Mouse (Mus musculus): ENCODE results near the gene Mip. TPM values are rescaled to one million over a fixed set of nuclear protein-coding genes. Genes with fewer than 3 reads are reported as not detected.
"Not testable (repeated sequence)": the region's sequence is repeated elsewhere in the genome, so short reads cannot be mapped to it uniquely, and the experiment has no call there.

Gene Mip
- polyA plus RNA-seq, 1 experiment from 2014 or later: not detected

- Histone ChIP-seq H3K4me3 (ENCODE audit: control insufficient read depth in 1 of 2, insufficient read depth in 1 of 2, low read depth in 1 of 2, low read length in 2 of 2) (no peak overlapping the region), H3K36me3 (ENCODE audit: control insufficient read depth, insufficient read depth, low read length) (no peaks in the 10 kb centered on the region), H3K4me2 (ENCODE audit: low read length) (no peak overlapping the region), H3K9ac (ENCODE audit: low read length) (no peak overlapping the region), H3K27me3 (ENCODE audit: control insufficient read depth, insufficient read depth, low read length) (no peaks in the 10 kb centered on the region), H3K9me3 (ENCODE audit: control insufficient read depth, low read length) (no peaks in the 10 kb centered on the region), H3K4me1 (ENCODE audit: control insufficient read depth in 2 of 2, insufficient read depth in 2 of 2, low read length in 2 of 2) (peaks cover 0 to 4% of the 10 kb centered on the region in 2 experiments; a peak in 1 of 4 replicates), H3K27ac (replicated peaks in 1 of 2; ENCODE audit: control insufficient read depth in 1 of 2, insufficient read depth in 1 of 2, low read depth in 2 of 2, low read length in 2 of 2) (no peak overlapping the region)
- WGBS: 73% methylated on average over 6 of the region's 6 CpGs
- no peak for ATAC-seq (ENCODE audit: insufficient number of reproducible peaks, insufficient read depth, low FRiP score, low read depth)
Measured at GRCm38 (mm10) chr10:128263393-128264310, 38.0 kb downstream of the Mip start.

- ATAC-seq (ENCODE audit: insufficient number of reproducible peaks, insufficient read depth, low FRiP score, low read depth): no peak
- H3K4me2 ChIP-seq (ENCODE audit: low read length): no peak within 1 kb of the TSS
- H3K27ac ChIP-seq (replicated peaks in 1 of 2; ENCODE audit: control insufficient read depth in 1 of 2, insufficient read depth in 1 of 2, low read depth in 2 of 2, low read length in 2 of 2): no peak within 1 kb of the TSS
- no peaks in the 10 kb centered on the region for H3K4me1 ChIP-seq (ENCODE audit: control insufficient read depth in 2 of 2, insufficient read depth in 2 of 2, low read length in 2 of 2)
- no peaks in the 10 kb centered on the region for H3K9me3 ChIP-seq (ENCODE audit: control insufficient read depth, low read length)
- no peak within 1 kb of the TSS for H3K9ac ChIP-seq (ENCODE audit: low read length)
- no peaks in the 10 kb centered on the region for H3K27me3 ChIP-seq (ENCODE audit: control insufficient read depth, insufficient read depth, low read length)
- 60% methylated on average over 6 of the region's 6 CpGs for WGBS
- no peaks in the 10 kb centered on the region for H3K36me3 ChIP-seq (ENCODE audit: control insufficient read depth, insufficient read depth, low read length)
- no peak within 1 kb of the TSS for H3K4me3 ChIP-seq (ENCODE audit: control insufficient read depth in 1 of 2, insufficient read depth in 1 of 2, low read depth in 1 of 2, low read length in 2 of 2)
Measured at GRCm38 (mm10) chr10:128268371-128268770, 42.7 kb downstream of the Mip start, which contains the start of gene Apof. Gene Apof, plus strand, starts transcription at chr10:128268671.

- 84% methylated on average over 16 of the region's 16 CpGs for WGBS
- Histone ChIP-seq H3K9ac (ENCODE audit: low read length) (peak overlapping the region; percentile 65; the same call in 1 of the 2 replicates), H3K4me1 (ENCODE audit: control insufficient read depth in 2 of 2, insufficient read depth in 2 of 2, low read length in 2 of 2) (no peaks in the 10 kb centered on the region), H3K9me3 (ENCODE audit: control insufficient read depth, low read length) (no peaks in the 10 kb centered on the region), H3K36me3 (ENCODE audit: control insufficient read depth, insufficient read depth, low read length) (no peaks in the 10 kb centered on the region), H3K4me2 (ENCODE audit: low read length) (peak overlapping the region; percentile 82), H3K27ac (replicated peaks in 1 of 2; ENCODE audit: control insufficient read depth in 1 of 2, insufficient read depth in 1 of 2, low read depth in 2 of 2, low read length in 2 of 2) (no peak overlapping the region), H3K4me3 (ENCODE audit: control insufficient read depth in 1 of 2, insufficient read depth in 1 of 2, low read depth in 1 of 2, low read length in 2 of 2) (no peak overlapping the region), H3K27me3 (ENCODE audit: control insufficient read depth, insufficient read depth, low read length) (no peaks in the 10 kb centered on the region)
- ATAC-seq (ENCODE audit: insufficient number of reproducible peaks, insufficient read depth, low FRiP score, low read depth): no peak
Measured at GRCm38 (mm10) chr10:128269206-128269910, 43.7 kb downstream of the Mip start.

- Histone ChIP-seq H3K4me1 (ENCODE audit: control insufficient read depth in 2 of 2, insufficient read depth in 2 of 2, low read length in 2 of 2) (no peaks in the 10 kb centered on the region), H3K4me2 (ENCODE audit: low read length) (peak within 1 kb of the TSS; percentile 82), H3K9me3 (ENCODE audit: control insufficient read depth, low read length) (no peaks in the 10 kb centered on the region), H3K27ac (replicated peaks in 1 of 2; ENCODE audit: control insufficient read depth in 1 of 2, insufficient read depth in 1 of 2, low read depth in 2 of 2, low read length in 2 of 2) (peak within 1 kb of the TSS; percentile 44 to 72), H3K36me3 (ENCODE audit: control insufficient read depth, insufficient read depth, low read length) (peaks cover 4% of the 10 kb centered on the region; the same call in 1 of the 2 replicates), H3K4me3 (ENCODE audit: control insufficient read depth in 1 of 2, insufficient read depth in 1 of 2, low read depth in 1 of 2, low read length in 2 of 2) (peak within 1 kb of the TSS; percentile 81 to 83), H3K9ac (ENCODE audit: low read length) (peak within 1 kb of the TSS; percentile 86), H3K27me3 (ENCODE audit: control insufficient read depth, insufficient read depth, low read length) (no peaks in the 10 kb centered on the region)
- ATAC-seq (ENCODE audit: insufficient number of reproducible peaks, insufficient read depth, low FRiP score, low read depth): peak; percentile 99
- WGBS: under 1% methylated on average over 43 of the region's 43 CpGs
Measured at GRCm38 (mm10) chr10:128270287-128270841, 44.7 kb downstream of the Mip start, which contains the start of gene Stat2. Gene Stat2, plus strand, starts transcription at chr10:128270559.

GRCm38 (mm10) chr10:128270866-128271265, 45.2 kb downstream of the Mip start:
- H3K9ac ChIP-seq (ENCODE audit: low read length): peak overlapping the region; percentile 86
- no peaks in the 10 kb centered on the region for H3K27me3 ChIP-seq (ENCODE audit: control insufficient read depth, insufficient read depth, low read length)
- WGBS: 46% methylated on average over 7 of the region's 7 CpGs
- ATAC-seq (ENCODE audit: insufficient number of reproducible peaks, insufficient read depth, low FRiP score, low read depth): no peak
- H3K4me3 ChIP-seq (ENCODE audit: control insufficient read depth in 1 of 2, insufficient read depth in 1 of 2, low read depth in 1 of 2, low read length in 2 of 2): peak overlapping the region; percentile 81 to 83
- H3K4me1 ChIP-seq (ENCODE audit: control insufficient read depth in 2 of 2, insufficient read depth in 2 of 2, low read length in 2 of 2): no peaks in the 10 kb centered on the region
- no peaks in the 10 kb centered on the region for H3K9me3 ChIP-seq (ENCODE audit: control insufficient read depth, low read length)
- H3K27ac ChIP-seq (replicated peaks in 1 of 2; ENCODE audit: control insufficient read depth in 1 of 2, insufficient read depth in 1 of 2, low read depth in 2 of 2, low read length in 2 of 2): peak overlapping the region; percentile 44 to 72
- peaks cover 4% of the 10 kb centered on the region; the same call in 1 of the 2 replicates for H3K36me3 ChIP-seq (ENCODE audit: control insufficient read depth, insufficient read depth, low read length)
- peak overlapping the region; percentile 82 for H3K4me2 ChIP-seq (ENCODE audit: low read length)

GRCm38 (mm10) chr10:128271883-128272282, 46.2 kb downstream of the Mip start:
- ATAC-seq (ENCODE audit: insufficient number of reproducible peaks, insufficient read depth, low FRiP score, low read depth): no peak
- no peak overlapping the region for H3K4me3 ChIP-seq (ENCODE audit: control insufficient read depth in 1 of 2, insufficient read depth in 1 of 2, low read depth in 1 of 2, low read length in 2 of 2)
- no peak overlapping the region for H3K27ac ChIP-seq (replicated peaks in 1 of 2; ENCODE audit: control insufficient read depth in 1 of 2, insufficient read depth in 1 of 2, low read depth in 2 of 2, low read length in 2 of 2)
- no peaks in the 10 kb centered on the region for H3K4me1 ChIP-seq (ENCODE audit: control insufficient read depth in 2 of 2, insufficient read depth in 2 of 2, low read length in 2 of 2)
- WGBS: 54% methylated on average over 2 of the region's 2 CpGs
- no peak overlapping the region for H3K9ac ChIP-seq (ENCODE audit: low read length)
- no peaks in the 10 kb centered on the region for H3K9me3 ChIP-seq (ENCODE audit: control insufficient read depth, low read length)
- no peak overlapping the region for H3K4me2 ChIP-seq (ENCODE audit: low read length)
- peaks cover 10% of the 10 kb centered on the region for H3K36me3 ChIP-seq (ENCODE audit: control insufficient read depth, insufficient read depth, low read length)
- no peaks in the 10 kb centered on the region for H3K27me3 ChIP-seq (ENCODE audit: control insufficient read depth, insufficient read depth, low read length)

- ATAC-seq (ENCODE audit: insufficient number of reproducible peaks, insufficient read depth, low FRiP score, low read depth); H3K4me3 ChIP-seq (ENCODE audit: control insufficient read depth in 1 of 2, insufficient read depth in 1 of 2, low read depth in 1 of 2, low read length in 2 of 2); H3K9me3 ChIP-seq (ENCODE audit: control insufficient read depth, low read length); H3K9ac ChIP-seq (ENCODE audit: low read length); H3K4me2 ChIP-seq (ENCODE audit: low read length); H3K27me3 ChIP-seq (ENCODE audit: control insufficient read depth, insufficient read depth, low read length); H3K27ac ChIP-seq (replicated peaks in 1 of 2; ENCODE audit: control insufficient read depth in 1 of 2, insufficient read depth in 1 of 2, low read depth in 2 of 2, low read length in 2 of 2); H3K4me1 ChIP-seq (ENCODE audit: control insufficient read depth in 2 of 2, insufficient read depth in 2 of 2, low read length in 2 of 2): not testable (repeated sequence)
- peaks cover 14% of the 10 kb centered on the region for H3K36me3 ChIP-seq (ENCODE audit: control insufficient read depth, insufficient read depth, low read length)
- 97% methylated on average over 4 of the region's 7 CpGs for WGBS
Measured at GRCm38 (mm10) chr10:128272819-128273439, 47.3 kb downstream of the Mip start.
